Mouse (Mus musculus) kidney, adult 2 months (tissue): ENCODE data around the gene Trim69.

ENCODE experiments used
- CTCF ChIP-seq: fragments of 200-500 bp; conservative IDR thresholded peaks from 2 replicates; pipeline ENCODE4 v1.5.1; 2011; ENCODE audit warnings: low read depth, mild to moderate bottlenecking, control low read depth, low read length, moderate library complexity, mixed read lengths; ENCODE audit not compliant: insufficient read depth, insufficient read length
- POLR2A ChIP-seq: fragments of 200-500 bp; IDR thresholded peaks from one replicate; pipeline ENCODE4 v1.6.1; 2011; ENCODE audit warnings: low read depth, low read length, control low read depth

- no peak for TF ChIP-seq POLR2A
- no peak for TF ChIP-seq CTCF
These were observed 19.7 kb upstream of the Trim69 start for GRCm38 (mm10) chr2:122140815-122141214.
